Mouse (Mus musculus) brain, adult 2 months (tissue): Measurements from ENCODE around the gene Pmel.
A peak's percentile ranks its signal among the peaks of the same experiment; 100 is the strongest.

Source experiments
- DNase-seq: peaks from one replicate; pipeline ENCODE4 v3.0.0; 2011; ENCODE audit warnings: low read depth, low spot score

The Pmel gene

GRCm38 (mm10) chr10:128748252-128748864 lies 44.4 kb downstream of the Pmel start:
- DNase-seq = peak; percentile 96
